Mouse (Mus musculus): ENCODE measurements around the gene Bcar3. TPM values are rescaled to one million over a fixed set of nuclear protein-coding genes. Genes with fewer than 3 reads are reported as not detected.

Bcar3 gene
- polyA plus RNA-seq, 1 experiment from 2014 or later: 14.9 TPM

GRCm38 (mm10) chr3:122520875-122521274, 226.9 kb downstream of the Bcar3 start:
- peaks cover 16% of the 10 kb centered on the region; the same call in 1 of the 2 replicates for H3K4me1 ChIP-seq (ENCODE audit: control insufficient read depth, insufficient read depth, low read length)
- DNase-seq (ENCODE audit: low spot score) (no peak), ATAC-seq (ENCODE audit: insufficient read depth, low FRiP score, low TSS enrichment) (no peak)
- H3K27me3 ChIP-seq (ENCODE audit: control insufficient read depth, insufficient read depth, low read length): no peaks in the 10 kb centered on the region
- H3K27ac ChIP-seq (ENCODE audit: low read depth, low read length): no peak overlapping the region
- no peak overlapping the region for H3K9ac ChIP-seq (ENCODE audit: low read length)
- H3K4me2 ChIP-seq (ENCODE audit: low read depth): no peak overlapping the region
- H3K9me3 ChIP-seq (ENCODE audit: control insufficient read depth, low read length): no peaks in the 10 kb centered on the region
- H3K4me3 ChIP-seq (ENCODE audit: low read depth, low read length): no peak overlapping the region
- WGBS: 87% methylated on average over 4 of the region's 4 CpGs
- H3K36me3 ChIP-seq (ENCODE audit: control insufficient read depth, insufficient read depth, low read length): no peaks in the 10 kb centered on the region

GRCm38 (mm10) chr3:122521294-122521693, 227.4 kb downstream of the Bcar3 start:
- Histone ChIP-seq H3K9ac (ENCODE audit: low read length) (no peak overlapping the region), H3K4me1 (ENCODE audit: control insufficient read depth, insufficient read depth, low read length) (peaks cover 16% of the 10 kb centered on the region; the same call in 1 of the 2 replicates), H3K4me3 (ENCODE audit: low read depth, low read length) (no peak overlapping the region), H3K27ac (ENCODE audit: low read depth, low read length) (no peak overlapping the region), H3K36me3 (ENCODE audit: control insufficient read depth, insufficient read depth, low read length) (no peaks in the 10 kb centered on the region), H3K4me2 (ENCODE audit: low read depth) (no peak overlapping the region), H3K27me3 (ENCODE audit: control insufficient read depth, insufficient read depth, low read length) (no peaks in the 10 kb centered on the region), H3K9me3 (ENCODE audit: control insufficient read depth, low read length) (no peaks in the 10 kb centered on the region)
- no peak for ATAC-seq (ENCODE audit: insufficient read depth, low FRiP score, low TSS enrichment)
- no peak for DNase-seq (ENCODE audit: low spot score)
- 43% methylated on average over 1 of the region's 1 CpGs for WGBS

- 93% methylated on average over 3 of the region's 3 CpGs for WGBS
- H3K36me3 ChIP-seq (ENCODE audit: control insufficient read depth, insufficient read depth, low read length): no peaks in the 10 kb centered on the region
- no peak overlapping the region for H3K27ac ChIP-seq (ENCODE audit: low read depth, low read length)
- no peaks in the 10 kb centered on the region for H3K4me1 ChIP-seq (ENCODE audit: control insufficient read depth, insufficient read depth, low read length)
- no peaks in the 10 kb centered on the region for H3K9me3 ChIP-seq (ENCODE audit: control insufficient read depth, low read length)
- H3K4me3 ChIP-seq (ENCODE audit: low read depth, low read length): no peak overlapping the region
- H3K9ac ChIP-seq (ENCODE audit: low read length): no peak overlapping the region
- H3K27me3 ChIP-seq (ENCODE audit: control insufficient read depth, insufficient read depth, low read length): no peaks in the 10 kb centered on the region
- no peak for ATAC-seq (ENCODE audit: insufficient read depth, low FRiP score, low TSS enrichment)
- no peak for DNase-seq (ENCODE audit: low spot score)
- H3K4me2 ChIP-seq (ENCODE audit: low read depth): no peak overlapping the region
Observed at GRCm38 (mm10) chr3:122528477-122528876, 234.5 kb downstream of the Bcar3 start.

GRCm38 (mm10) chr3:122535938-122536703, 242.2 kb downstream of the Bcar3 start:
- H3K27me3 ChIP-seq (ENCODE audit: control insufficient read depth, insufficient read depth, low read length): no peaks in the 10 kb centered on the region
- H3K9me3 ChIP-seq (ENCODE audit: control insufficient read depth, low read length): no peaks in the 10 kb centered on the region
- no peaks in the 10 kb centered on the region for H3K36me3 ChIP-seq (ENCODE audit: control insufficient read depth, insufficient read depth, low read length)
- ATAC-seq (ENCODE audit: insufficient read depth, low FRiP score, low TSS enrichment) (no peak), DNase-seq (ENCODE audit: low spot score) (no peak)
- no peak overlapping the region for H3K27ac ChIP-seq (ENCODE audit: low read depth, low read length)
- H3K9ac ChIP-seq (ENCODE audit: low read length): no peak overlapping the region
- no peak overlapping the region for H3K4me3 ChIP-seq (ENCODE audit: low read depth, low read length)
- no peak overlapping the region for H3K4me2 ChIP-seq (ENCODE audit: low read depth)
- 88% methylated on average over 8 of the region's 8 CpGs for WGBS
- no peaks in the 10 kb centered on the region for H3K4me1 ChIP-seq (ENCODE audit: control insufficient read depth, insufficient read depth, low read length)

GRCm38 (mm10) chr3:122538851-122539250, 244.9 kb downstream of the Bcar3 start:
- Histone ChIP-seq H3K4me2 (ENCODE audit: low read depth) (no peak overlapping the region), H3K4me3 (ENCODE audit: low read depth, low read length) (no peak overlapping the region), H3K9ac (ENCODE audit: low read length) (no peak overlapping the region), H3K36me3 (ENCODE audit: control insufficient read depth, insufficient read depth, low read length) (peaks cover 2% of the 10 kb centered on the region), H3K9me3 (ENCODE audit: control insufficient read depth, low read length) (no peaks in the 10 kb centered on the region), H3K27ac (ENCODE audit: low read depth, low read length) (no peak overlapping the region), H3K4me1 (ENCODE audit: control insufficient read depth, insufficient read depth, low read length) (no peaks in the 10 kb centered on the region), H3K27me3 (ENCODE audit: control insufficient read depth, insufficient read depth, low read length) (no peaks in the 10 kb centered on the region)
- no peak for ATAC-seq (ENCODE audit: insufficient read depth, low FRiP score, low TSS enrichment)
- WGBS: 95% methylated on average over 2 of the region's 2 CpGs
- DNase-seq (ENCODE audit: low spot score): no peak

- no peaks in the 10 kb centered on the region for H3K27me3 ChIP-seq (ENCODE audit: control insufficient read depth, insufficient read depth, low read length)
- WGBS: 61% methylated on average over 17 of the region's 17 CpGs
Observed at GRCm38 (mm10) chr3:122539961-122540690, 246.2 kb downstream of the Bcar3 start.

GRCm38 (mm10) chr3:122540918-122541317, 247.0 kb downstream of the Bcar3 start:
- H3K4me3 ChIP-seq (ENCODE audit: low read depth, low read length): no peak overlapping the region
- H3K9ac ChIP-seq (ENCODE audit: low read length): no peak overlapping the region
- no peak for DNase-seq (ENCODE audit: low spot score)
- no peak overlapping the region for H3K4me2 ChIP-seq (ENCODE audit: low read depth)
- no peak overlapping the region for H3K27ac ChIP-seq (ENCODE audit: low read depth, low read length)
- no peaks in the 10 kb centered on the region for H3K27me3 ChIP-seq (ENCODE audit: control insufficient read depth, insufficient read depth, low read length)
- peaks cover 2% of the 10 kb centered on the region for H3K36me3 ChIP-seq (ENCODE audit: control insufficient read depth, insufficient read depth, low read length)
- WGBS: 90% methylated on average over 4 of the region's 4 CpGs
- no peaks in the 10 kb centered on the region for H3K9me3 ChIP-seq (ENCODE audit: control insufficient read depth, low read length)
- ATAC-seq (ENCODE audit: insufficient read depth, low FRiP score, low TSS enrichment): no peak
- H3K4me1 ChIP-seq (ENCODE audit: control insufficient read depth, insufficient read depth, low read length): no peaks in the 10 kb centered on the region

More at GRCm38 (mm10) chr3:122539961-122540690, 246.2 kb downstream of the Bcar3 start:
- ATAC-seq (ENCODE audit: insufficient read depth, low FRiP score, low TSS enrichment) (no peak), DNase-seq (ENCODE audit: low spot score) (no peak)
- Histone ChIP-seq H3K4me2 (ENCODE audit: low read depth) (no peak overlapping the region), H3K27ac (ENCODE audit: low read depth, low read length) (no peak overlapping the region), H3K36me3 (ENCODE audit: control insufficient read depth, insufficient read depth, low read length) (peaks cover 2% of the 10 kb centered on the region), H3K4me3 (ENCODE audit: low read depth, low read length) (no peak overlapping the region), H3K9ac (ENCODE audit: low read length) (no peak overlapping the region), H3K9me3 (ENCODE audit: control insufficient read depth, low read length) (no peaks in the 10 kb centered on the region), H3K4me1 (ENCODE audit: control insufficient read depth, insufficient read depth, low read length) (no peaks in the 10 kb centered on the region)

- WGBS: 91% methylated on average over 2 of the region's 2 CpGs
- no peak for ATAC-seq (ENCODE audit: insufficient read depth, low FRiP score, low TSS enrichment)
- no peak overlapping the region for H3K4me2 ChIP-seq (ENCODE audit: low read depth)
Observed at GRCm38 (mm10) chr3:122545346-122545745, 251.4 kb downstream of the Bcar3 start.

GRCm38 (mm10) chr3:122547469-122547868, 253.5 kb downstream of the Bcar3 start:
- Histone ChIP-seq H3K4me2 (ENCODE audit: low read depth) (no peak overlapping the region), H3K36me3 (ENCODE audit: control insufficient read depth, insufficient read depth, low read length) (peaks cover 4% of the 10 kb centered on the region), H3K27me3 (ENCODE audit: control insufficient read depth, insufficient read depth, low read length) (no peaks in the 10 kb centered on the region), H3K9me3 (ENCODE audit: control insufficient read depth, low read length) (no peaks in the 10 kb centered on the region), H3K4me1 (ENCODE audit: control insufficient read depth, insufficient read depth, low read length) (no peaks in the 10 kb centered on the region), H3K27ac (ENCODE audit: low read depth, low read length) (no peak overlapping the region), H3K9ac (ENCODE audit: low read length) (no peak overlapping the region), H3K4me3 (ENCODE audit: low read depth, low read length) (no peak overlapping the region)
- no peak for DNase-seq (ENCODE audit: low spot score)
- 85% methylated on average over 4 of the region's 4 CpGs for WGBS
- ATAC-seq (ENCODE audit: insufficient read depth, low FRiP score, low TSS enrichment): no peak

More at GRCm38 (mm10) chr3:122545346-122545745, 251.4 kb downstream of the Bcar3 start:
- Histone ChIP-seq H3K27me3 (ENCODE audit: control insufficient read depth, insufficient read depth, low read length) (no peaks in the 10 kb centered on the region), H3K36me3 (ENCODE audit: control insufficient read depth, insufficient read depth, low read length) (peaks cover 4% of the 10 kb centered on the region), H3K4me1 (ENCODE audit: control insufficient read depth, insufficient read depth, low read length) (no peaks in the 10 kb centered on the region), H3K9me3 (ENCODE audit: control insufficient read depth, low read length) (no peaks in the 10 kb centered on the region), H3K27ac (ENCODE audit: low read depth, low read length) (no peak overlapping the region), H3K9ac (ENCODE audit: low read length) (no peak overlapping the region), H3K4me3 (ENCODE audit: low read depth, low read length) (no peak overlapping the region)
- no peak for DNase-seq (ENCODE audit: low spot score)

All from neural tube, embryonic 11.5 days (tissue).